Mouse (Mus musculus): Measurements from ENCODE around the gene Glul. TPM values are rescaled to one million over a fixed set of nuclear protein-coding genes. Genes with fewer than 3 reads are reported as not detected.

Gene Glul
- total RNA-seq, 2 experiments from 2014 or later: 1,896 to 2,040 TPM

- no peak overlapping the region for H3K4me3 ChIP-seq
- DNase-seq (ENCODE audit: extremely low spot score in 1 of 2, low spot score in 2 of 2): no peak
- no peak for TF ChIP-seq CTCF (IDR thresholded peaks at IDR 0.05)
- intact Hi-C loops (cut with DNase I): no loop called here
- no peak overlapping the region for H3K27ac ChIP-seq
These were observed 47.2 kb downstream of the Glul start for GRCm38 (mm10) chr1:153946971-153947370.

- TF ChIP-seq CTCF (IDR thresholded peaks at IDR 0.05): no peak
- DNase-seq (ENCODE audit: extremely low spot score in 1 of 2, low spot score in 2 of 2): peak in 1 of 2 experiments; percentile 19
- no peak overlapping the region for H3K4me3 ChIP-seq
- H3K27ac ChIP-seq: peak overlapping the region; percentile 18; the same call in 1 of the 2 replicates
- intact Hi-C loops (cut with DNase I): no loop called here
These were observed 48.1 kb downstream of the Glul start for GRCm38 (mm10) chr1:153947837-153948236.

GRCm38 (mm10) chr1:153953232-153953631 lies 53.5 kb downstream of the Glul start:
- DNase-seq (ENCODE audit: extremely low spot score in 1 of 2, low spot score in 2 of 2): peak in 1 of 2 experiments; percentile 31
- intact Hi-C loops (cut with DNase I): no loop called here
- H3K27ac ChIP-seq: peak overlapping the region; percentile 42
- TF ChIP-seq CTCF (IDR thresholded peaks at IDR 0.05): no peak
- no peak overlapping the region for H3K4me3 ChIP-seq

- no peak overlapping the region for H3K4me3 ChIP-seq
- peak in 1 of 2 experiments; percentile 32 for DNase-seq (ENCODE audit: extremely low spot score in 1 of 2, low spot score in 2 of 2)
- intact Hi-C loops (cut with DNase I): no loop called here
- no peak for TF ChIP-seq CTCF (IDR thresholded peaks at IDR 0.05)
- peak overlapping the region; percentile 42; the same call in 1 of the 2 replicates for H3K27ac ChIP-seq
These were observed 54.1 kb downstream of the Glul start for GRCm38 (mm10) chr1:153953797-153954196.

DNA sequence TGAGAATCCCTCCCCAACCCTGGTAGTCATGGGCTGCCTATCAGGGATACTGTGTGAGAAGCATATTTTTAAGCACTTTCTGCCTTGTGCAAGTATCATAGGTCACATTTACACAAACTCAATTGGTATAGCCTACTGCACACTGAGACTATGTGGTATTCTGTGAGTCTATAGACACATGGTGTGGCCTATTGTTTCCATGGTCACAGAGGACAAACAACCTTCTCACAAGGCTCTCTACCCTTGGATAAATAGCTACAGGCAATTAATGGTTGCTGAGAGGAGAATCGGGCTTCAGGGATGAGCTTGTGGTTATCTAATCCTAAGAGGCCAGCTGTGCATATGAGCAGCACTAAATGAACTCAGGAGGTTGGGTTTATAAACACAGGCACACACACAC lies 58.1 kb downstream of the Glul start:
- Histone ChIP-seq H3K4me3 (no peak overlapping the region), H3K27ac (no peak overlapping the region)
- TF ChIP-seq CTCF (IDR thresholded peaks at IDR 0.05): no peak
- intact Hi-C loops (cut with DNase I): no loop called here
- DNase-seq (ENCODE audit: extremely low spot score in 1 of 2, low spot score in 2 of 2): no peak

Small RNAs within 50 kb of the gene (microRNA-seq; reads per million reads assigned to microRNA genes)
- gene Mir8114: 13.1 to 24.6 reads per million in 2 experiments

Other genes starting within 250 kb of the Glul start
- 10 to 100 TPM; 61.1 to 63.2 TPM for gene Rgs8, start 246.9 kb upstream of the Glul start, total RNA-seq (2021)
- 10 to 100 TPM in 1 of 2 experiments, 1 to 10 TPM in 1; 8.9 to 11.0 TPM for gene Rgs16, start 159.6 kb upstream of the Glul start, total RNA-seq (2021)
- 10 to 100 TPM; 10.9 to 12.5 TPM for gene Rnasel, start 150.5 kb upstream of the Glul start, total RNA-seq (2021)
- 1 to 10 TPM; 1.7 to 2.6 TPM for gene Rgsl1, start 55.8 kb upstream of the Glul start, total RNA-seq (2021)
- gene Teddm1b, start 25.6 kb upstream of the Glul start, total RNA-seq (2021): under 1 TPM; 0.14 to 0.18 TPM
- not detected for gene Teddm1a, start 8.2 kb upstream of the Glul start, total RNA-seq (2021)
- gene Teddm2, start 284 bp downstream of the Glul start, total RNA-seq (2021): 1 to 10 TPM; 3.4 to 3.9 TPM